Mouse (Mus musculus) cortical plate, adult 2 months (tissue): ENCODE results near the gene Jph2. TPM values are rescaled to one million over a fixed set of nuclear protein-coding genes. Genes with fewer than 3 reads are reported as not detected.

Experiments
- H3K27ac ChIP-seq: fragments of 200-500 bp; 2 replicates; pipeline ENCODE4 v1.5.1; 2012; ENCODE audit warnings: low read length, control low read depth, inconsistent platforms; ENCODE audit not compliant: insufficient read depth
- H3K4me1 ChIP-seq: fragments of 200-500 bp; 2 replicates; pipeline ENCODE4 v1.6.1; 2011; ENCODE audit warnings: low read length; ENCODE audit not compliant: control insufficient read depth, insufficient read depth
- H3K4me3 ChIP-seq: fragments of 200-500 bp; 2 replicates; pipeline ENCODE4 v1.5.1; 2011; ENCODE audit warnings: mild to moderate bottlenecking, low read length, control low read depth; ENCODE audit not compliant: insufficient read depth
- CTCF ChIP-seq: fragments of 200-500 bp; IDR thresholded peaks from 2 replicates; pipeline ENCODE4 v1.5.1; 2011; ENCODE audit warnings: mild to moderate bottlenecking, control low read depth, low read length; ENCODE audit not compliant: insufficient read depth; ENCODE audit errors: extremely low read depth
- POLR2A ChIP-seq: fragments of 200-500 bp; IDR thresholded peaks from 2 replicates; pipeline ENCODE4 v1.6.1; 2011; ENCODE audit warnings: mild to moderate bottlenecking, low read length, control low read depth; ENCODE audit not compliant: insufficient read depth; ENCODE audit errors: extremely low read depth
- polyA plus RNA-seq: library from polyadenylated mRNA; depleted of rRNA; stranded (reverse); fragments of >200 nt; gene quantifications from 2 replicates; pipeline ENCODE4 v1.2.3, GENCODE M21; 2012; rRNA removed

Jph2 gene
- 0.61 and 0.79 TPM in 2 replicates for polyA plus RNA-seq

DNA sequence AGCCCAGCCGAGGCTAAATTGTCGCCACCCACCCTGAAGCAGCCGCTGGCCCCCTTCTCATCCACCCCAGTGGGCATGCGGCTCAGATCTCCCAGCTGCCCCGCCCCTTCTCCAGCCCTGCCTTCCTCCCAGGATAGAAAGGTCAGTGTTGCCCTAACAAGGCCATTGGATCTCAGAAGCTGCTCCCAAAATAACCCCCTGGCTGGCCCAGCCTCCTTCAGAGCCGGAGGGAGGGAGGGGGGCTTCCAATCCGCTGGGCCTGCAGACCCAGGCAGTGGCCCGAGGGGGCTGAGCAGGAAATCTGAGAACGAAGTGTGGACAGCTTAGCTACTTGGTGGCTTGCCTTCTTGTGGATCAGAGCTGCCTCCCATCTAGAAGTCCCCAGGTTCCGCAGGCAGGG is at the start of gene Jph2:
Gene Jph2 (minus strand): TSS at position 89 of the 400 bp plus-strand sequence.
- Histone ChIP-seq H3K27ac (no peak within 1 kb of the TSS), H3K4me3 (no peak within 1 kb of the TSS), H3K4me1 (no peaks in the 10 kb centered on the region)
- TF ChIP-seq POLR2A: no peak
- TF ChIP-seq CTCF: no peak

DNA sequence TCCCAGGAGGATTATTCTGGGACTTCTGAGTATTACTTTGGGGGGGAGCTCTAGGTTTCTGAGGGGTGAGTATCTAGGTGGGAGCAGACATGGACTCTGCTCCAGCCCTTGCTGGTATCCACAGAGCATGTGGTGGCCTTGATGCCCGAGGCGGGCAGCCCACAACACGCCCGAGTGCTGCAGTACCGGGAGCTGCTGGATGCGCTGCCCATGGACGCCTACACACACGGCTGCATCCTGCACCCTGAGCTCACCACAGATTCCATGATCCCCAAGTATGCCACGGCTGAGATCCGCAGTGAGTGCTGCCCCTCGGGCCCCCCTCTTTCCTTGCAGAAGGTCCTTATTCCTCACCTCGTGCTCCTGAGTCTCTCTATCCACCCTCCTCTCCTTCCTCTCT is 49.6 kb upstream of the Jph2 start:
- no peak for TF ChIP-seq CTCF
- TF ChIP-seq POLR2A: no peak
- Histone ChIP-seq H3K27ac (no peak overlapping the region), H3K4me3 (no peak overlapping the region), H3K4me1 (peaks cover 7% of the 10 kb centered on the region)

GRCm38 (mm10) chr2:163444017-163444416 is 46.2 kb upstream of the Jph2 start:
- TF ChIP-seq POLR2A (no peak), CTCF (no peak)
- peaks cover 8% of the 10 kb centered on the region; the same call in 1 of the 2 replicates for H3K4me1 ChIP-seq
- H3K27ac ChIP-seq: no peak overlapping the region
- H3K4me3 ChIP-seq: no peak overlapping the region

DNA sequence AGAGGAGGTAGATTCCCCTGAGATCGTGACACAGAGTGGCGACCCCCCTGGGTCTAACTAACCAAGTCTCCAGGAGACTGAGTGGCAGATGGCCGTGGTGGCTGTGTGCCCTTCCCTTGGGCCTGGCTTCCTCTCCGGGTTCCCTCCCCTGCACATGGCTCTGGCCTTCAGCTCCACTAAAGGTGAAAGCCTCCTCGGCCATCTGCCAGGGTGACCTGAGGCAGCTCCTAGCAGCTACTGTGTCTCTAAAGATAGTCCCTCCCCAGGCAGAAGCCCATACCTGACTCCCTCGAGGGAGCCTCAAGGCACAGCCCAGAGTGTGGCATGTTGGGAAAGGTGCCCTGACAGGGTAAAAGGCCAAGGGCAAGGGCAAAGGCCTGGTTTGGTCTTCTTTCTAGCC is 45.8 kb upstream of the Jph2 start:
- TF ChIP-seq POLR2A: no peak
- TF ChIP-seq CTCF: no peak
- Histone ChIP-seq H3K27ac (no peak overlapping the region), H3K4me3 (no peak overlapping the region), H3K4me1 (peaks cover 8% of the 10 kb centered on the region; the same call in 1 of the 2 replicates)

- H3K4me1 ChIP-seq: peaks cover 8% of the 10 kb centered on the region; the same call in 1 of the 2 replicates
- peak overlapping the region; percentile 91 for H3K4me3 ChIP-seq
- TF ChIP-seq POLR2A (no peak), CTCF (no peak)
- H3K27ac ChIP-seq: no peak overlapping the region
Measured at GRCm38 (mm10) chr2:163439488-163439887, 41.7 kb upstream of the Jph2 start.

DNA sequence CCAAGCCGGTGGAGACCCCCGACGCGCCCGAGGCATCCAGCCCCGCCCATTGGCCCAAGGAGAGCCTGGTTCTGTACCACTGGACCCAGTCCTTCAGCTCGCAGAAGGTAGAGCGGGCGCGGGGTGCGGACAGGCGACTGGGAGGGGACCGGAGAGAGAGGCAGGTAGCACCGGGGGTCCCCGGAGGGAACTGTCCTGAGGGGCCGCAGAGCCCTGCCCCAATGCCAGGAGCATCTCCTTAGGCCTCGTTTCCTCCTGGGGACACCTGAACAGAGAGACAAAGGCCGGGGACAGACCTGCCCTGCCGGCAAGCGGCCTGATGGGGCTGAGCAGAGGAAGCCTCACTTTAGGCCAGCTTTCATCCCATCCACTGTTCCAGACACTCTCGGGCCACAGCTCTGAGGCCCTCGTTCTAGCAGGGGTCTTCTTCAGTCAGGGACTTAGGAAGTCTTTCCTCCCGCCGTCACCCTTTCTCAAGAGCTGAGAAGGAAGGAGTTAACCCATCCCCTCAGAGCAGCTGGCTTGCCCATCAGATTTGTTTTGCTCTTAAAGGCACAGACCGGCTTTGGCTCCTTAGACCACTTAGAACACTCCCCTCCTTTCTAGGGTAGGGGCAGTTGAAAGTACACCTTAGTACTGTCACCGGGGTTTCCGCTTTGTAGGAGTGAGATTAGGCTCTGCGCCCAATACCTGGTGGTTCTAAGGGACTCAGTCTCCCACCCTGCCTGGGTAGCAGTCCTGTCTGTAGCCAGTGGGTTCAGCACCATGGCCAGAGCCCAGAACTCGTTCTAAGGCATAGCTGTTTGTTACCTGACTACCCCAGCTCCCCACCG is 41.0 kb upstream of the Jph2 start:
- TF ChIP-seq CTCF (no peak), POLR2A (no peak)
- Histone ChIP-seq H3K4me3 (peak overlapping the region; percentile 91), H3K4me1 (peaks cover 5% of the 10 kb centered on the region; the same call in 1 of the 2 replicates), H3K27ac (peak overlapping the region; percentile 86)

- peak within 1 kb of the TSS; percentile 91 for H3K4me3 ChIP-seq
- peak within 1 kb of the TSS; percentile 86 for H3K27ac ChIP-seq
- TF ChIP-seq CTCF: no peak
- TF ChIP-seq POLR2A: peak; percentile 69; the same call in 1 of the 2 replicates
- peaks cover 5% of the 10 kb centered on the region; the same call in 1 of the 2 replicates for H3K4me1 ChIP-seq
Measured at GRCm38 (mm10) chr2:163438246-163438618, 40.4 kb upstream of the Jph2 start, which contains the start of gene Gdap1l1. Gene Gdap1l1, plus strand, starts transcription at chr2:163438476.

- peak overlapping the region; percentile 91 for H3K4me3 ChIP-seq
- H3K27ac ChIP-seq: peak overlapping the region; percentile 16; the same call in 1 of the 2 replicates
- peaks cover 5% of the 10 kb centered on the region; the same call in 1 of the 2 replicates for H3K4me1 ChIP-seq
- TF ChIP-seq POLR2A (no peak), CTCF (no peak)
Measured at GRCm38 (mm10) chr2:163437800-163438199, 40.0 kb upstream of the Jph2 start.

- TF ChIP-seq POLR2A (no peak), CTCF (no peak)
- no peak overlapping the region for H3K4me3 ChIP-seq
- no peak overlapping the region for H3K27ac ChIP-seq
- H3K4me1 ChIP-seq: no peaks in the 10 kb centered on the region
Measured at GRCm38 (mm10) chr2:163433971-163434370, 36.2 kb upstream of the Jph2 start.

DNA sequence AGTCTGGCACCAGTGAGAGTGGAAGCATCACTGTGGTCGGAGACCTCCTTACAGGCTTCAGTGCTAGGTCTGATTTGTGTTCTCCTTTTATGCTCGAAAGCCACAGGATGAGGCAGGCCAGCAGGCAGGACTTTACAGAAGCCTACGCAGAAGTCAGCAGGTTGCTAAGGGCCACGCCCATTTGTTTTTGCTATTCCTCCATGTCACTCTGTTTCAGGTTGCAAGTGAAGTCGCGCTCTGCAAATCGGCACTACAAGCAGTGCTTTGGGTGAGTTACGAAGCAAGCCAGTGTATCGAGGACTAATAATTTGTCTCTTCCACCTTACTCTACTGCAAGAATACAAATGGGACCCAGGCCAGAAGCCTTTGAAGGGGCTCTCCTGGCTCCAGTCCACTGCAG is 33.5 kb upstream of the Jph2 start:
- Histone ChIP-seq H3K4me3 (no peak overlapping the region), H3K4me1 (no peaks in the 10 kb centered on the region), H3K27ac (no peak overlapping the region)
- TF ChIP-seq CTCF (no peak), POLR2A (no peak)
